Mouse (Mus musculus): ENCODE data around the gene Igsf21.

Gene Igsf21

DNA sequence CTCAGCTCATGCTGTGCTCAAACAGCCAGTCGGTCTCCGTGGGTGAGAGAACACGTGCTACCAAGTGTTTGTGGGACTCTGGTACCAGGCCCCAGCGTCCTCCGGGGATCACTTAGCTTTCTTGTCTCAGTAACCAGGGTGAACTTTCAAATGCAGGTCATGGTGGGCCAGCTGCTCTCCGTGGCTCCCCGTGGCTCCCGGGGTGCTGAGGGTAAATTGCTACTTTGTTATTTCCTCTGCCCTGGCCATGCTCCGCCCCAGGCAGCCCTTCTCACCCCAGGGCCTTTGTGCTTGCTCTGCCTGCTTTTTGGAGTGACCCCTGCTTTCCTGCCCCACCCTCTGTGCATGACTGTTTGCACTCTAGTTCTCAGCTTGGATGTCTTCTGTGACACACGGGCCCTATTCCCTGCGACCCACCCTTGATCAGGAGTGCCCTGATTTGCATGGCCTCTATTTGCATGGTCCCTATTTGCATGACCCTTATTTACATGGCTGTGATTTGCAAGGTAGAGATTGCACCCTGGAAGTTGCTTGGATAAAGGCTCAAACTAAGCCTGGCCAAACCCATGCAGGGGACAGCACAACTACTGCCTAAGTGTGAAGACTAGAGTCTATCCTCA is 143.9 kb downstream of the Igsf21 start:
- DNase-seq (ENCODE audit: extremely low read depth, low read depth): no peak

DNA sequence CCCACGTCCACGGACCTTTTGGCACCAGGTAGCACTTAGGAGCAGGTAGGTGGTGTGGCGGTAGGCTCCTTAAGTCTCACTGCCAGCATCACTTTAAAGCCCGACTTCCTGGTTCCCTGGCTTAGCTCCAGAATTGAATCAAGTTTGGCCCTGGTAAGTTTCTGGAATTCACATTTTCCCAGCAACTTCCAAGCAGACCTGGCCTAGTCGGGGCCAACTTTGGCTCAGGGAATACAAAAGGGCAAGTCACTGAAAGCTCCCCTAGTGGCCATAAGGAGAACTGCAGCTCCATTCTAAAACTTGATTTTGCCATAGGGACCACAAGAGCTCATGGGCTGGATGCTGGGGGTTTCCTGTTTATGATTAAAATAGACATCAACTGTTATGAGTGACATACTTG is 145.5 kb downstream of the Igsf21 start:
- DNase-seq (ENCODE audit: extremely low read depth, low read depth): no peak

DNA sequence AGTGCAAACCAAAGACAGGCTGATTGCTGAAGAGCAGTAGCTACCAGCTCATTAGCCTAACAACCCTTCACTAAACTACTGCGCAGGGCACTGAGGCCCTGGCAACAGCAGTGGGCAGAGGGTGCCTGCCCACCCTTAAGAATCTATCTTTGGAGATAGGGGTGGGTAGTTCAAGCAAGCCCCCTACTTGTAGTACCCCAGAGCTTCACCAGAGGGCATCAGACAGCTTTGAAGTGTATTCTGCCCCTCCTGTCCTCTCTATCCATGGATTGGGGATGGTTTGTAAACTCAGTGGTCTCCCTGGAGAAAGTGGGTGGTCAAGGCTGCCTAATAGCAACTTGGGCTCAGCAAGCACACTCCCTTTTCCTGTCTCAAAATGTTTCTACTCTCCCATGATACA is 146.4 kb downstream of the Igsf21 start:
- DNase-seq (ENCODE audit: extremely low read depth, low read depth): no peak

DNA sequence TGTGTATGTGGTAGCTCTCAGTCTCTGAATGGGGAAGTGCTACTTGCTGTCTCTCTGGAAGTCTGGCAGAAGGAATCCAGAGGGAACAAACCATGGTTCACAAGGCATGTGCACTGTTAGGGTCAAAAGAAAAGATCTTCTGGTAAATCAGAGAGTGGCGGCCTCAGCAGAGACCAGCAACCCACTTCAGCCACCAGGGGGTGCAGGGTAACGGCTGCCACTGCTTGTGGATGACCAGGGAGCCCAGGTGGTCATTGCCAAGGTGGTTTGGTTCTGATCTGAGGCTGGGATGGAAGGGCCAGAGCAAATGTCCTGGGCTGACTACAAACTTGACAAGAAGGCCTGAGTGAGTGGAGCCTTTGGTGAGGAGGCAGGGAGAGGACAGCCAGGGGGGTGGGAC is 150.3 kb downstream of the Igsf21 start:
- DNase-seq (ENCODE audit: extremely low read depth, low read depth): no peak

DNA sequence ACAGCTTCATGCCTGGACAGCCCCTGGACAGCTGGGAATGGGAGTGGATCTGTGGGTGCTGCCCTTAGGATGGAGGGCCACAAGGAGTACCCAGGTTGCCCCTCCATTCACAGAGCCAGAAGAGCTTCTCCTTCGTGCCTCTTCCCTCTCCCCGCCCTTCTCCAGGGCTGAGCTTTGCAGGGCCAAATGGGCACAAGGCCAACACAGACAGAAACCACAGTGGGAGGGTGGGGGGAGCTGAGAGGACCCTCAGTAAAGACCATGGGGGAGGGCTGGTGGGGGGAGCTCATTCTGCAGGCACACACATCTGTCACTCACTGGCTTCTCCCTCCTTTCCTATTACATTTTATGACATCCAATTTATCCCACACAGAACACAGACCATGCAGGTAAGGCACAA is 151.7 kb downstream of the Igsf21 start:
- DNase-seq (ENCODE audit: extremely low read depth, low read depth): no peak

DNA sequence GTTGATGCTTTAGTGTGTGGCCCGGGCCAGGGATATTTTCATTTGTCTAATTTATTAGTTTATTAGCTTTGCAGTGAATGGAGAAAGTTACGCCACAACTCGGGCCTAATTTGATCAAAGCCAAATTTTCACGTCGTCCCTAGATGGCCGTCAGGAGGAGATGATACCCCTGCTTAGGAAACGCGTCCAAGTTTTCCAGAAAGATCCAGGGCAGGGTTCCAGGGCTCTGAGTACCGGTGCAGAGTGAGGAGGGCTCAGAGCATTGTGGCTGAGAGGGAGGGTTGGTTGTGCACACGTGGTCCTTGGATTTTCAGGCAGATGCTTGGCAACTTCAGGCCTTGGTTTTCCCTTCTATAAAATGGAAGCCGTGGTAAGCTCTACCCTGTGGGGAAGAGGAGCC is 154.2 kb downstream of the Igsf21 start:
- no peak for DNase-seq (ENCODE audit: extremely low read depth, low read depth)

DNA sequence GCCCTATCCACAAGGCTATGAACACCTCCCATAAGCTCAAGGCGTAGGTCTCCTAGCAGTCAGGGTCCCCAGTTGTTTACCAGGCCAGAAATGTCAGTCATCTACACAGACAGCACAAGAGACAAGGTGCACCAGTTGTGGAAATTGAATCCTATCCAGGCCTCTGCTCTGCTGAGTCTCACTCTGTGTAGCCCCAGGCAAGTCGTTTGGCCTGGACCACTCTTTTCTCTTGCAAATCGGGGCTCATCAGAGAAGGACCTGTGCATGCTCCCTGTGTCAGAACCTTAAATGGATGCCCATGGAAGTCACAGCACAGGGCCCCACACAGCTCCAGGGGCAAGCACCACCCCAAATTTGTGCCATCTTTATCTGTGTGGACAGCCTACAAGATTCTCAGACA is 154.9 kb downstream of the Igsf21 start:
- DNase-seq (ENCODE audit: extremely low read depth, low read depth): no peak

DNA sequence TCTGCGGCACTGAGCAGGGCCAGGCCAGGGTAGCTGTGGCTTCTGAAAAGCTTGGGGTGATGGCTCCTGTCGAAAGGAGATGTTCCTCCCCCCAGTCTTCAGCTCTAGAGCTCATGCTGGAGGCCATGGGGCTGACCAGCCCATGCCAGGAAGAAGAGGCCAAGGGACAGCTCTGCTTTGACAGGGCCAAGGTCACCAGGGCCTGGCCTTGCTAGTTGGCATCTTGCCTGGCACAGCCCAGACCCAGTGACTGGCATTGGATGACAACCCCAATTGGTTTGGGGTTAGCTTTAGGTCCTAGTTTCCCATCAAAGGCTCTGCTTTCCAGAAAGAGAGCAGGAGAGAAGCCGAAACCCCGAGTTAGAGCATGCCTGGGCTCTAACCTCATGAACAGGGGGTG is 156.9 kb downstream of the Igsf21 start:
- DNase-seq (ENCODE audit: extremely low read depth, low read depth): no peak

DNA sequence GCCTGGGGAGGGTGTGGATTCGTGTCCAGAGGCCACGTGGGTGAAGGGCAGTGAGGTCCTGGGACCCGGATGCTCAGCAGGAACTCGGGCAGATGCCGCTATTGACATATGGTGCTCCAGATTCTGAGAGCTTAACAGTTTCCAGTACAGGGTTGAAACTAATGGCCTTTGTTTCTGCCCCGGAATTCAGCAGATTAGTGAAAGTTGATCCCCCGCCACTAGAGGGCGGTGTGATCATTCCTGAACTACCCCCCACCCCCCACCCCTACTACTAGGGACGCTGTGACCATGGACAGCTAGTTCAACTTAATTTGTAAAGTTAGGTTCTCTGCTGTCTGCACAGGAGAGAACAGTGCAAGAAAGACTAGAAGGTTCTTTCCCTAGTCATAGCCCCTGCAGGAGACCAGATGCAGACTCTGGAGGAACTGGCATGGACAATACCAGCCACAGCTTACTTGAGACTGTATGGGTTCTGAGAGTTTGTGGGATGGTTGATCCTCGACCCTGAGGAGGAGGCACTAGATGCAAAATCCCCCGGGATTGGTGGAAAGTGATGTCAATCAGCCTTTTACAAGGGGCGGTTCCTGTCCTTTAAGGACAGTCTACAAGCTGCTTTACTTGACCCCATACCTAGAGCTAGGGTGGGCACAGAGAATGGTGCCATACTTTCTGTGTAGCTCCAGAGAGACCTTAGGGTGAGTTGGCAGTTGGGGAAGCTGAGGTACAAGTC is 157.7 kb downstream of the Igsf21 start:
- DNase-seq (ENCODE audit: extremely low read depth, low read depth): no peak

DNA sequence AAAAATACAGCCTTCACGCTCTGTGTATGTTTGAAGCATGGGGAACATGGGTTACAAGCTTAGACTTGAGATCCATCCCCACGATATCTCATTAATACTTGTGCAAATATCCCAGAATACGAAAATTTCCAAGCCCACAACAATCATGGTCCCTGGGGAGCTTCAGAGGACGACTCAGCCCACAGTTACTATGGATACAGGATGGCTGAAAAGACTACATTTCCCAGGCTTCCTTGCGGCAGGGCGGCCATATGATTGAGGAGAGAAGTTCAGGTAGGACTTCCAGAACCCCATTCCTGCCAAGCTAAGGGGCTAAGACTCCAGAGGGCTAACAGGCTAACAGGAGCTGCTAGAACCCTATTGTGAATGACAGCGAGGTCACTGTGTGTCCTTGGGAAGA is 160.4 kb downstream of the Igsf21 start:
- DNase-seq (ENCODE audit: extremely low read depth, low read depth): no peak

DNA sequence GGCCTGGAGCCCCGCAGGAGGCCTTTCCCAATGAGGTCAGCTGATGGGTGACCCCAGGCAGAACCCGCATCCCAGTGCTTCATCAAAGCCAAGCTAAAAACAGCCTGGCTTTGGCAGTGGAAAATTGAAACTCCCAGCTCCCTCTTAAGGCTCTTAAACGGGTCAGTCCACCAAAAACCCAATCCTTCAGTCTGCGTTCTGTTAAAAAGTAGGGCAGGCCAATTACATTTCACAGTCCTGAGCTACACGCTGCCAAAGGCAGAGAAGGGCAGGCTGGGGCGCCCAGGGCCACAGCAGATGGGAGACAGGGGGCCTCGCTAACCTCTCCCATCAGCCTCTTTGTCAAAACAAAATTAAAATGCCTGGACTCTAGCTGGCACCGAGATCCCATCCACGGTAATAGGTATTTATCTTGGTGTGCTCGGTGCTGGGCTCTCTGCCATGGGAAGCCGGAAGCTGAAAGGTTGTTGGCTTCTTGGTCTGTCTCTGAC is 162.0 kb downstream of the Igsf21 start:
- no peak for DNase-seq (ENCODE audit: extremely low read depth, low read depth)

DNA sequence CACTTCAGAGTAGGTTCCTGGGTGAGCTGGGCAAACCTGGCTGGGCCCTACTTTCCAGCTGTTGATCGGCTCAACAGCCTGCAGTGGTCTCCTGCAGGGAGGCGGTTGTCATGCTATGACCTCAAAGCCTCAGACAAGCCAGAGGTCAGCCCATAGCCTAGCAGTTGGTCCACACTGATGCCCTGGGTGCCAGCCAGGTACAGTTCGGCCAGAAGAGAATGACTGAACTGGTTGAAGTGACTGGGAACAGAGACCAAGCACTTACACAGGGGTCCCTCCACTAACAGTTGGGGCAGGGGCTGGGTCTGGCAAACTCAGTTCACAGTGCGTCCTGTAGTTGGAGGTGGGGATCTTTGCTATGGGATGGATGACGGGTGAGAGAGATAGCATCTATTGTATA is 162.5 kb downstream of the Igsf21 start:
- DNase-seq (ENCODE audit: extremely low read depth, low read depth): no peak

DNA sequence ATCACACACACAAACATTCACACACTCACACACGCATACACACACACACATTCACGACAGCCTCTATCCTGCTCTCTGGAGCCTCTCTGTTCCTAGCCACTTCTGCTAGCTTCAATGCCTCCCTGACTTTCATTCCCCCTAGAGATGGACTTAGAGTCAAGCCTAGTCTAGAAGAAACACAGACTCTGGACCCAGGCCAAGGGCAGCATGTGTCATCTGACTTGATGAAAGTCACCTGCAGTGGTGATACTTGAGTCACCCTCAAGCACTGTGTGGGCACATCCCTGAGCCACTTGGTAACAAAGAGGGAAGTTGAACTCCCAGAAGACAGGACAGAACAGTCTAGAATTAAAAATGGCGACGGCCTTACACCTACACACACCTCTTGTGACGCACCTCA is 168.2 kb downstream of the Igsf21 start:
- DNase-seq (ENCODE audit: extremely low read depth, low read depth): no peak

DNA sequence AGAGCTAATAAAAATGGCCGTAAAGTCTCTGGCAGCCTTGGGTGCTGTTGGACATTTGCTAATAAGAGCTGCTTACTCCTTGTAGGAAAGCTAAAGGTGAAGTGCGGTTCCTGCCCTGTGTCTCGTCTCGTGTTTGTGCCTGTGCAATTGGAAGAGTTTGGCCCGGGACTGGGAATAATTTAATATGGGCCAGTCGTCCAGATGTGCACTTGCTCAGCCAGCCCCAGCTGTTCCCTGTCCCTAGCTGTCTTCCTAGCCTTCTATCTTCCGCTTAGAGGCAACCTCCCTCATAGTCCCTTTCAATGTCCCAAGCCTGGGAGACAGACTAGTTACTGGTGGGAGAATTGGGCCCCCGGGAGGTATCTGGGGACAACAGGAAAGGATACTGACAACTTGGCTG is 169.0 kb downstream of the Igsf21 start:
- no peak for DNase-seq (ENCODE audit: extremely low read depth, low read depth)

DNA sequence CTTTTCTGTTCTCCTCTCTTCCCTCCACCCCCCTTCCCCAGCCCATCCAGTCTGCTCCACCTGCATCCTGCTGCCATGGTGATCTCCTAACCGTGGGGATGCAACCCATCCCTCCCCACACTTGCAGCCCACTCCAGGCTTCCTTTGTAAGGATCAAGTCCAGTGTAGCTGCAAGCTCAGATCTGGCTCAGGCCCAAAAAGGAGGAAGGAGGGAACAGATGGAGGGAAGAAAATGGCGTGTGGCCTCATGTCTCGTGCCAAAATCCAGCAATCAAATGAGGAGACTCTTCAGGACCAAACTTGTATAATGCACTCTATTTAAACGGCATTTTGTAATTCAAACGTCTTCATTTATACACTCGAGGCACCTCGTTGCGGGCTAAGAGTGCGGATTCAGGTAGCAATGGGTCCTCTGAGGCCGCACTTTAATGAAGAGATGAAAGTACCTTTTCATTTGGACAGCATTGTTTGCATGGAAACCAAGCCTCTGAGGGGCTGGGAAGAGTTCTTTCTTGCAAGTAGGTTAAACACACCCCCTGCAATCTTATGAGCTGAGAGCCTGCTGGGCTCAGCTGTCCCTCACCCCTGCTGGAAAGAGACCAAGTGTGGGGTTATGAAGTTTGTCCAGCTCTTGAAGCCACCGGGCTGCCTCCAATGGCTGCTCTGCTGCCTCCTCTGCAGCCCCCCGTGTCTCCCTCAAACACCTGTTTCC is 169.6 kb downstream of the Igsf21 start:
- DNase-seq (ENCODE audit: extremely low read depth, low read depth): no peak

DNA sequence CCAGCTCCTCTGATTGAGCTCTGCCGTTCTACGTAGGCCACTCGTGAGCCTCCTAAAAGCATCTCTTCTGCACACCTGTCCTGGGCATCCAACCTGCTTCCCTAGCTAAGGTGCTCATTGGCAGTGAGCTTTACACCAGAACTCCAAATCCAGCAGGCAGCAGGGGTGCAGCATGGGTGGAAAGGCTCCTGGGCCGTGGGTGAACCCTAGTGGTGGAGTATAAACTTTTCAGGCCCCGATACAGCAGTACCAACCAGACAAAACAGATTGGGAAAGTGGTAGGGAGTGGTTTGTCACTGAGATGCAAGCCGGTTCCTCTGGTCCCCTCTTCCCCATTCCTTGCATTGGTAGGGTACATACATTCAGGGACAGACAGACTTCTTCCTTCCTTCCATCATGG is 170.2 kb downstream of the Igsf21 start:
- no peak for DNase-seq (ENCODE audit: extremely low read depth, low read depth)

DNA sequence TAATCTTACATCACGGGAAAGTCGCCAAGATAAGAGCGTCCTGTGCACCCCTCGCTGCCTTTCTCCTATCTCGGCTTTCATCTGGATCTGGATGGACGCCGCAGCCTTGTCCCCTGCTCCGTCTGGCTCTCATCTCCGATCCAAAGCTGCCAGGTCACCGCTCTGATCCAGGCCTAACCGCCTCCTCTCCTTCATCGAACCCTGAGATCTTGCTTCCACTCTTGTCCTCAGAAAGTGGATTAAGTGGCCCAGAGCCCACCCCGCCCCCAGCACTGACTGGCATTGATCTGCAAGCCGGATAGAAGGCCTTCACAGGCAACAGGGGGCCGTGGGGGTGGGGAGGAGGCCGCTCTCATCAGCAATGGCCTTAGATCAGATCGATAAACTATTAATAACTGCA is 175.5 kb downstream of the Igsf21 start:
- no peak for DNase-seq (ENCODE audit: extremely low read depth, low read depth)

DNA sequence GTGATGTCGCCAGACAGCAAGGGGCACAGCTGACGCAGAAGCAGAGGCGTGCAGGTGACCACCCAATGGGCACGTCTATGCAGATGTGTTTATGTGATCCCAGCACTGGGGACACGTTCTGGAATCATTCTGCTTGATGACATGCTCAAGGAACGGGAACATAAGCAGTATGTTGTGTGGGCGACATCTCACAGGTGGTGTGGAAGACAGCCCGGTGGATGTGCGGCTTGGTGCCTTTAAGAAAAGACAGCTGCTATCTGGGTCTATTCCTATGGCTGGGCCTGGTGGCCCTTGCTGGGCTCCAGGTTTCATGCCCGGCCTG is 176.3 kb downstream of the Igsf21 start:
- no peak for DNase-seq (ENCODE audit: extremely low read depth, low read depth)

DNA sequence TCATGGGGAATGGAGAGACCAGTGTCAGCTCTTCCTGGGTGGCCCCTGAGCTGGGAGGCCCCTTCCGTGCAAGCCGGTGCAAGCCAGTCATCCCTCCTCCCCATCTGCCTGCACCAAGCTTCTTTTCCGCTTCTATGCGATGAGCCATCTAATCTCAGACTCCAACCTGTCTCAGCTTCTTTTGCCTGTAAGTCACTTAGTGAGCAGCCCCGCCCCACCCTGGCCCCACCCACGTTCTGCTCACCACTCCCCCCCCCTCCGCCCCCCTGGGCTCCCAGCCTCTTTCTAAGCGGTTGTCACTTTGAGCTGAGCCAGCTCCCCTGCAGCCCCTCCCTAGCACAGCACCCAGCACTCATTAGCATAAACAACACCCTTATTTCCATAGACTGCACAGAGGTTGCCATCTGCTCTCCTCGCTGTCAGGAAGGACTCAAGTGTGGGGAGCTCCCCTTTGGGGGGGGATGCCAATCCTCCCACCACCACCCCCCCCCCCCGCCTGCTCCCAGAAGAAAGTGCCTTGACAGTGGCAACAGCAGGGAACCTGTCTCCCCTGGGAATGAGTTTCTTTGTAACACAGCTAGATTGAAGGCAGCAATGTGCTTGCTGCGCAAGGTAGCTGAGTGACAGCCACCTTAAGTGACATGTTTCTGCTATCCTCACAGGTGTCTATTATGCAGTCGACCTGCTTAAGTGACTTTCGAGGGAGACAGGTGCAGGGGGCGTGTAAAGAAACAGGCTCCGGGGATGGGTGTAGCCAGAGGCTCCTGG is 176.8 kb downstream of the Igsf21 start:
- no peak for DNase-seq (ENCODE audit: extremely low read depth, low read depth)

DNA sequence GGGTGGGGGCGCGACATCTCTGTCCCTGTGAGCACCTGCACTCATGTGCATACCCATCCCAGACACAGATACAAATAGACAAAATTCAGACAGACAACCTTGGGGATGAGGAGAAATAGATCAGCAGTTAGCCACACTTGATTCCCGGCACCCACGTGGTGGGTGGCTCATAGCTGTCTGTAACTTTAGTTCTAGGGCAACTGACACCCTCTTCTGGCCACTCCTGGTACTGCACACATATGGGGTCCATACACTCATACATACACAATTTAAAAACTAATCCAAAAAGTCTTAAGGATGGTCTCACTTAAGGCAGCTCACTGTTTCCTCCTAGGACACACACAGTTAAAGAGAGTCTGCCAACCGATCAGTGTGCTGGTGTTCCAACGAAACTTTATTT is 178.1 kb downstream of the Igsf21 start:
- DNase-seq (ENCODE audit: extremely low read depth, low read depth): no peak

DNA sequence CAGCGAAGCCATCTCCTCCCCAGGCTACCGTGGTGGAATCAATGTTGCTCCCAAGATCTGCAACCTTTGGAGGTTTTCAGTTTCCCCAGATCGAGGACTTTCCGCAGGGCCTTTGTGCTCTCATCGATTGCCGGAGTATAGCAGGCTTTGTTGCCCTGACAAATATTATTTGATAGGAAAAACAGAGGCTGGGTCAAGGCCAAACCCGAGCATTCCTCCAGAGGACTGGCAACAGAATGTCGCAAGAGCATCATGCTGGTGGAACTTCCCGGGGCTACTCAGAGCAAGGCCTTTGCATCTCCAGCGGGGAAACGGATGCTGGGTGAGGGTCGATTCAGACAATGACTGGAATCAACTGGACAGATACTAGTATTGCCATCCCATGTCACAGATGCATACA is 180.6 kb downstream of the Igsf21 start:
- no peak for DNase-seq (ENCODE audit: extremely low read depth, low read depth)

DNA sequence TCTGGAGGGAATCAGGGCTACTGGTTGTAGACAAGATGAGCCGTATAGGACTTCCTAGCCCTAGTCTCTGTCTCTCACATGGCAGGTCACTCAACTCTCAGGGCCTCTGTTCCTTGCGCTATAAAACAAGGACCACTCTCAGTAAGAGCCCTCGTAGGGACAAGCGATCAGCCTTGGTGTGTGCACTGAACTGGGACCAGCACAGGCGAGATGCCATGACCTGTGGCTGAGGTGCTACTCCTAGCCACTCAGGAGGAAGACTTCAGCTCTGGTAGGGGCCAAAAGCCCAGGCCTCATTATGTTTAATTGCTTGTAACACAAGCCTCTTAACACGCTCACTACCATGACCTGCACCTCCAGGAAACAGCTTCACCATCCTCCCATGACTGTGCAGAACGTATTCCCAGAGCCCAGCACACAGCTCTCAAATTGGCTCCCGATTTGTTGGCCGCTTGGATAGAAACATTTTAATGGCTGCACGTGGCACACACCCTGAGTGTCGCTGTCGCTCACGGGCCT is 183.4 kb downstream of the Igsf21 start:
- DNase-seq (ENCODE audit: extremely low read depth, low read depth): no peak
